Mouse (Mus musculus): Measurements from ENCODE around the gene Rab3b. TPM values are rescaled to one million over a fixed set of nuclear protein-coding genes. Genes with fewer than 3 reads are reported as not detected.

The Rab3b gene
- polyA plus RNA-seq, 1 experiment from 2014 or later = 13.3 TPM

- H3K4me3 ChIP-seq (ENCODE audit: low read depth, low read length) = no peak overlapping the region
- H3K4me1 ChIP-seq (ENCODE audit: control insufficient read depth, insufficient read depth, low read length) = peaks cover 4% of the 10 kb centered on the region; the same call in 1 of the 2 replicates
- no peak overlapping the region for H3K9ac ChIP-seq (ENCODE audit: low read length)
- no peak for ATAC-seq (ENCODE audit: insufficient number of reproducible peaks, low FRiP score, low TSS enrichment, low read depth)
- no peak for DNase-seq (ENCODE audit: low spot score)
- no peak overlapping the region for H3K27ac ChIP-seq (replicated peaks; ENCODE audit: low read depth, low read length)
- no peak overlapping the region for H3K4me2 ChIP-seq (ENCODE audit: low read depth, severe bottlenecking)
- H3K27me3 ChIP-seq (ENCODE audit: control insufficient read depth, insufficient read depth, low read length) = no peaks in the 10 kb centered on the region
- H3K36me3 ChIP-seq (ENCODE audit: control insufficient read depth, insufficient read depth, low read length) = no peaks in the 10 kb centered on the region; the same call in 1 of the 2 replicates
- H3K9me3 ChIP-seq (ENCODE audit: control insufficient read depth, low read length) = no peaks in the 10 kb centered on the region
- 89% methylated on average over 4 of the region's 4 CpGs for WGBS
Observed at GRCm38 (mm10) chr4:108838031-108838430, 40.8 kb upstream of the Rab3b start.

DNA sequence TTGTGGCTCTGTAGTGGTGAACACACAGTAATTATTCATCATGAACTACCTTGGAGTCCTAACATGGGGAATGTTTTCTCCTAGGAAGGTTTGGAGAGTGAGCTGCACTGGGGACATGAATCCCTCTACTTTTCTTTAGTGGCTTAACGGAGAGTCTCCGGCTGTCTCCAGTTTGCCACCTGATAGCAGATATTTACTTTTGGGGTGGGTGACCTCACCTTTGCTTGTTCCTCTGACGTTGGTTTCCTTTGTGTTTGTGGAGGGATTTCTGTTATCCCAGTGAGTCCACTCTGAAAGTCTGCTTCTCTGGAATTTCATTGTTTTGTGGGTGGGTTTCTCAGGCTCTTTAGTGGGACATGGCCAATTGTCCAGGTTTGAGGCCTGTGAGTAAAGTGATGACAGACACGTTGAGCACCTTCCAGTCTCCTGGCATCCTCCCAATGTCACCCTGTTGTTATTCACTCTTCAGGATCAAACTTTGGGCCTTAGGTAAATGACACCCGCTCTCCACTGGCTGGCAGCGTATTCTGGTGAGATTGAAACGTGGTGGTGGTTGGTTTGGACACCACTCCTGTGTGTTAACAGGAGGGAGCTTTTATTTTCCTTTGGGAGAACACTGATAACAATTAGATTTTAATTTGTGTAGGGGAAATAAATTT lies 36.8 kb upstream of the Rab3b start:
- Histone ChIP-seq H3K9ac (ENCODE audit: low read length) (no peak overlapping the region), H3K9me3 (ENCODE audit: control insufficient read depth, low read length) (no peaks in the 10 kb centered on the region), H3K27me3 (ENCODE audit: control insufficient read depth, insufficient read depth, low read length) (no peaks in the 10 kb centered on the region), H3K4me3 (ENCODE audit: low read depth, low read length) (no peak overlapping the region), H3K36me3 (ENCODE audit: control insufficient read depth, insufficient read depth, low read length) (no peaks in the 10 kb centered on the region; the same call in 1 of the 2 replicates), H3K4me1 (ENCODE audit: control insufficient read depth, insufficient read depth, low read length) (no peaks in the 10 kb centered on the region), H3K4me2 (ENCODE audit: low read depth, severe bottlenecking) (no peak overlapping the region), H3K27ac (replicated peaks; ENCODE audit: low read depth, low read length) (no peak overlapping the region)
- 89% methylated on average over 7 of the region's 7 CpGs for WGBS
- no peak for DNase-seq (ENCODE audit: low spot score)
- no peak for ATAC-seq (ENCODE audit: insufficient number of reproducible peaks, low FRiP score, low TSS enrichment, low read depth)

GRCm38 (mm10) chr4:108843336-108843735 lies 35.5 kb upstream of the Rab3b start:
- Histone ChIP-seq H3K36me3 (ENCODE audit: control insufficient read depth, insufficient read depth, low read length) (no peaks in the 10 kb centered on the region; the same call in 1 of the 2 replicates), H3K27ac (replicated peaks; ENCODE audit: low read depth, low read length) (no peak overlapping the region), H3K27me3 (ENCODE audit: control insufficient read depth, insufficient read depth, low read length) (no peaks in the 10 kb centered on the region), H3K9ac (ENCODE audit: low read length) (no peak overlapping the region; the same call in 1 of the 2 replicates), H3K4me2 (ENCODE audit: low read depth, severe bottlenecking) (no peak overlapping the region), H3K4me1 (ENCODE audit: control insufficient read depth, insufficient read depth, low read length) (no peaks in the 10 kb centered on the region), H3K9me3 (ENCODE audit: control insufficient read depth, low read length) (no peaks in the 10 kb centered on the region), H3K4me3 (ENCODE audit: low read depth, low read length) (no peak overlapping the region)
- ATAC-seq (ENCODE audit: insufficient number of reproducible peaks, low FRiP score, low TSS enrichment, low read depth) (no peak), DNase-seq (ENCODE audit: low spot score) (no peak)

DNA sequence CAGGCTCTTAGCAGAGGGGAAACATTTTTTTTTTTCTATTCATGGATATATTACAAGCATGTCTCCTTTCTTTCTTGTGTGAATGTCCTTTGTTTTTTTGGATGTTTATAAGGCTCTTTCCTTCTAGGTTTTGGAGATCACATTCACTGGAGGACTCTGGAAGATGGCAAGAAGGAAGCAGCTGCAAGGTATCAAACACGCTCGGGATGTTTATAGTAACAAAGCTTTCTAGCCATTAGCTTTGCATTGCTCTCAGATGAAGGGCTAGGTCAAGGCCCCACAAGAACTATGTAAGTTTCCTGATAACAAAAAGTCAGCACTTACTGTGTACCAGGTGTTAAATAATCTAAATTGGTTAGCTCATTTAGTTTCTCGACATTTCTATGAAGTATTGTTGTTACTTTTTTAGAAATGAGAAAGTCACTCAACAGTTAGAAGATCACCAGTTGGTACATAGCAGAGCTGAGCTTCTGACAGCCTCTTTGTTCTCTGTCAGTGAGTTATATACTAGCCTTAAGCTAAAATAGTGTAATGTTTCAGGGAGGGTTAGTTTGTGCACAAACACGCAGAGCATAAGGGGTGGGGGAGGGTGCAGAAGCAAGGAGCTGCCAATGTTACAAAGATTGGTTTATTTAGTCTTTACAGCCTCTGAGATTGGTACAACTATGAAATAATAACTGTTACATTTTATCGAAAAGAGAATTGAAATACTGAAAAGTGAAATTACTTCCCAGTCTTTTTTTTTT lies 32.9 kb upstream of the Rab3b start:
- Histone ChIP-seq H3K9ac (ENCODE audit: low read length) (no peak overlapping the region), H3K4me1 (ENCODE audit: control insufficient read depth, insufficient read depth, low read length) (peaks cover 8% of the 10 kb centered on the region; the same call in 1 of the 2 replicates), H3K27ac (replicated peaks; ENCODE audit: low read depth, low read length) (no peak overlapping the region), H3K9me3 (ENCODE audit: control insufficient read depth, low read length) (no peaks in the 10 kb centered on the region), H3K4me2 (ENCODE audit: low read depth, severe bottlenecking) (no peak overlapping the region), H3K4me3 (ENCODE audit: low read depth, low read length) (no peak overlapping the region), H3K36me3 (ENCODE audit: control insufficient read depth, insufficient read depth, low read length) (no peaks in the 10 kb centered on the region; the same call in 1 of the 2 replicates), H3K27me3 (ENCODE audit: control insufficient read depth, insufficient read depth, low read length) (no peaks in the 10 kb centered on the region)
- ATAC-seq (ENCODE audit: insufficient number of reproducible peaks, low FRiP score, low TSS enrichment, low read depth) (no peak), DNase-seq (ENCODE audit: low spot score) (no peak)
- WGBS = 91% methylated on average over 5 of the region's 5 CpGs

DNA sequence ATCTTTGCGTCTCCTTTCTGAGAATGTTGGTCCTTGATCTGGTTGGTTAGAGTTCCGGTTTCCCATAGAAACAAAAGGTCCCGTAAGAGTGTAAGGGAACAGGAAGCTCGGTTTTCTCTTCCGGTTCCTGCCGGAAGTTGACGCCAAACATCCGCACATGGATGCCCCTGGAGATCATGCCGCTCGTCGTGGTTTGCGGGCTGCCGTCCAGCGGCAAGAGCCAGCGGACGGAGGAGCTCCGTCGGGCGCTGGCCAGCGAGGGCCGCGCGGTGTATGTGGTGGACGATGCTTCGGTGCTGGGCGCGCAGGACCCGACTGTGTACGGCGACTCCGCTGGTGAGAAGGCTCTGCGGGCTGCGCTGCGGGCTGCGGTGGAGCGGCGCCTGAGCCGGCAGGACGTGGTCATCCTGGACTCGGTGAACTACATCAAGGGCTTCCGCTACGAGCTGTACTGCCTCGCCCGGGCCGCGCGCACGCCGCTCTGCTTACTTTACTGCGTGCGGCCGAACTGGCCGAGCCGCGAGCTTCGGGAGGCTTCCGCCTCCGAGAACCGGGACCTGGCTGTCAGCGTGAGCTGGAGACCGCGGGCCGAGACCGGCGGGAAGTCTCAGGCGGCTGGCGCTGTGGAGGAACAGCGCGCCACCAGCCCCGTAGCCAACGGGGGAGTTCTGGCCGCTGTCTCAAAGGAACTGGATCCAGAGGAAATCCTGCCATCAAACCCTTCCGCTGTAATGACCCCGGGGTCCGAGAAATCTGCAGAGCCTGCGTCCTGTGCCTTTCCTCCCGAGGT lies 31.0 kb upstream of the Rab3b start, which contains the start of gene Kti12:
Gene Kti12 (plus strand): TSS at position 71 of the 790 bp plus-strand sequence.
- Histone ChIP-seq H3K27me3 (ENCODE audit: control insufficient read depth, insufficient read depth, low read length) (no peaks in the 10 kb centered on the region), H3K36me3 (ENCODE audit: control insufficient read depth, insufficient read depth, low read length) (no peaks in the 10 kb centered on the region; the same call in 1 of the 2 replicates), H3K4me1 (ENCODE audit: control insufficient read depth, insufficient read depth, low read length) (peaks cover 8% of the 10 kb centered on the region; the same call in 1 of the 2 replicates), H3K27ac (replicated peaks; ENCODE audit: low read depth, low read length) (peak within 1 kb of the TSS; percentile 88), H3K4me3 (ENCODE audit: low read depth, low read length) (peak within 1 kb of the TSS; percentile 93), H3K9me3 (ENCODE audit: control insufficient read depth, low read length) (no peaks in the 10 kb centered on the region), H3K9ac (ENCODE audit: low read length) (peak within 1 kb of the TSS; percentile 84), H3K4me2 (ENCODE audit: low read depth, severe bottlenecking) (peak within 1 kb of the TSS; percentile 97)
- DNase-seq (ENCODE audit: low spot score) = peak; percentile 85
- peak; percentile 83 for ATAC-seq (ENCODE audit: insufficient number of reproducible peaks, low FRiP score, low TSS enrichment, low read depth)
- under 1% methylated on average over 77 of the region's 77 CpGs for WGBS

DNA sequence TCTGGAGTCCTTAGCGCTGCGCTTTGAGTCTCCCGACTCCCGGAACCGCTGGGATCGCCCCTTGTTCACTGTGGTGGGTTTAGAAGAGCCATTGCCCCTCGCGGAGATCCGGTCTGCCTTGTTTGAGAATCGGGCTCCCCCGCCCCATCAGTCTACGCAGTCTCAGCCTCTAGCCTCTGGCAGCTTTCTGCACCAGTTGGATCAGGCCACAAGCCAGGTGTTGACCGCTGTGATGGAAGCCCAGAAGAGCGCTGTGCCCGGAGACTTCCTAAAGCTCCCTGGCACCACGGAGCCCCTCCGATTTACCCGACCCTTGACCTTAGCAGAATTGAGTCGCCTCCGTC lies 30.4 kb upstream of the Rab3b start, which contains the start of gene A730015C16Rik:
Gene A730015C16Rik (minus strand): TSS at position 115 of the 344 bp plus-strand sequence.
- Histone ChIP-seq H3K36me3 (ENCODE audit: control insufficient read depth, insufficient read depth, low read length) (no peaks in the 10 kb centered on the region; the same call in 1 of the 2 replicates), H3K4me1 (ENCODE audit: control insufficient read depth, insufficient read depth, low read length) (peaks cover 8% of the 10 kb centered on the region; the same call in 1 of the 2 replicates), H3K4me3 (ENCODE audit: low read depth, low read length) (peak within 1 kb of the TSS; percentile 93), H3K9me3 (ENCODE audit: control insufficient read depth, low read length) (no peaks in the 10 kb centered on the region), H3K9ac (ENCODE audit: low read length) (peak within 1 kb of the TSS; percentile 84), H3K27ac (replicated peaks; ENCODE audit: low read depth, low read length) (peak within 1 kb of the TSS; percentile 88), H3K27me3 (ENCODE audit: control insufficient read depth, insufficient read depth, low read length) (no peaks in the 10 kb centered on the region), H3K4me2 (ENCODE audit: low read depth, severe bottlenecking) (peak within 1 kb of the TSS; percentile 97)
- no peak for ATAC-seq (ENCODE audit: insufficient number of reproducible peaks, low FRiP score, low TSS enrichment, low read depth)
- DNase-seq (ENCODE audit: low spot score) = peak; percentile 40
- 10% methylated on average over 20 of the region's 20 CpGs for WGBS

DNA sequence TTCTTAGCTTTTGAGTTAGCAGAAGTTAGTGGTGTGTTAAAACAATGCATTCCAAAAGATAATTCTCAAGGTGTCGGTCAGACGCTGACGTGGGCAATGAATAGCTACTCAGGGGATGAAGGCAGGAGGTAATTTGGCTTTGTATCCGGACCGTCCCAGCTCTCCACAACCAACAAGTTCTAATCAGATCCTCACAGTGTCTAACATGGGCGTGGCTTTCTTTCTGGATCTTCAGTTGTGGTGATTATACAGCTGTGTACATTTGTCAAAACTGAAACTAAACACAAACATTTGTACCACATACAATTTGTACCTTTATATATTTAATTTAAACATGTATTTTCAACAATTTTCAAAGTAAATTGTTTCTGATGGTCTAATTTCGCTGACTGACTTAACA lies 12.1 kb upstream of the Rab3b start:
- H3K27me3 ChIP-seq (ENCODE audit: control insufficient read depth, insufficient read depth, low read length) = no peaks in the 10 kb centered on the region

More for the DNA sequence above, 12.1 kb upstream of the Rab3b start:
- Histone ChIP-seq H3K27ac (replicated peaks; ENCODE audit: low read depth, low read length) (no peak overlapping the region), H3K4me3 (ENCODE audit: low read depth, low read length) (no peak overlapping the region), H3K4me2 (ENCODE audit: low read depth, severe bottlenecking) (no peak overlapping the region), H3K9ac (ENCODE audit: low read length) (no peak overlapping the region), H3K36me3 (ENCODE audit: control insufficient read depth, insufficient read depth, low read length) (no peaks in the 10 kb centered on the region), H3K9me3 (ENCODE audit: control insufficient read depth, low read length) (no peaks in the 10 kb centered on the region), H3K4me1 (ENCODE audit: control insufficient read depth, insufficient read depth, low read length) (no peaks in the 10 kb centered on the region)
- no peak for ATAC-seq (ENCODE audit: insufficient number of reproducible peaks, low FRiP score, low TSS enrichment, low read depth)
- 87% methylated on average over 7 of the region's 7 CpGs for WGBS
- no peak for DNase-seq (ENCODE audit: low spot score)

Data from limb, embryonic 11.5 days (tissue).